ENCODE assay signal across 26 mouse cellular contexts in genomic region chr2:16743568-16743967, GRCm38 (mm10).
DNase-seq lines count a peak whose midpoint lies in the region; ATAC-seq and TF ChIP-seq lines count a peak whose summit lies in the region.
"Had no signal": no experiment of that assay in that cellular context is flagged by ENCODE, and none has a peak within 500 bp of the region (broad histone marks: within the 10 kb centered on the region; RNA-seq: fewer than 3 reads in every experiment).

No protein-coding gene starts in this region.

- no peaks in the 10 kb centered on the region for H3K36me3 ChIP-seq in kidney, embryonic 15.5 days
- H3K36me3 ChIP-seq in lung, embryonic 14.5 days (ENCODE audit: insufficient read depth), result 0 out of 2 replicates have a peak, but pooled peaks cover 4% of the 10 kb centered on the region
- H3K36me3 ChIP-seq: embryonic facial prominence, embryonic 12.5 days; embryonic facial prominence, embryonic 15.5 days; heart, embryonic 12.5 days; heart, embryonic 15.5 days had no signal

- TF ChIP-seq CTCF in lung, embryonic 14.5 days (IDR thresholded peaks at IDR 0.05; ENCODE audit: low read depth), result no peak

- no peaks in the 10 kb centered on the region for H3K9me3 ChIP-seq in kidney, embryonic 15.5 days (replicated peaks)
- no peaks in the 10 kb centered on the region for H3K9me3 ChIP-seq in lung, embryonic 14.5 days (ENCODE audit: low read depth, low read length)
- H3K9me3 ChIP-seq: embryonic facial prominence, embryonic 12.5 days; embryonic facial prominence, embryonic 15.5 days; heart, embryonic 12.5 days; heart, embryonic 15.5 days had no signal

- peak; percentile 80 for ATAC-seq in kidney, embryonic 15.5 days (replicated peaks; ENCODE audit: low FRiP score)
- no peak; the same call in 1 of the 2 replicates for ATAC-seq in lung, embryonic 14.5 days (ENCODE audit: insufficient read depth)
- ATAC-seq: activated CD4-positive, CD25-positive, alpha-beta regulatory T cell, adult 4 months; forebrain, embryonic 14.5 days; forebrain, postnatal 0 days had no signal

- H3K27ac ChIP-seq in kidney, embryonic 15.5 days, result no peak overlapping the region
- H3K27ac ChIP-seq in lung, embryonic 14.5 days (ENCODE audit: low read depth), result no peak overlapping the region
- H3K27ac ChIP-seq: embryonic facial prominence, embryonic 12.5 days; embryonic facial prominence, embryonic 15.5 days; gastrocnemius, adult 2 months; heart, embryonic 15.5 days; hindbrain, embryonic 14.5 days had no signal

- 34% methylated on average over 3 of the region's 3 CpGs for WGBS in kidney, embryonic 15.5 days
- WGBS in lung, embryonic 14.5 days, result 17% methylated on average over 3 of the region's 3 CpGs

- H3K4me2 ChIP-seq in kidney, embryonic 15.5 days, result no peak overlapping the region
- no peak overlapping the region for H3K4me2 ChIP-seq in lung, embryonic 14.5 days
- H3K4me2 ChIP-seq: embryonic facial prominence, embryonic 12.5 days; embryonic facial prominence, embryonic 15.5 days; heart, embryonic 12.5 days; heart, embryonic 15.5 days; hindbrain, embryonic 14.5 days had no signal

- no peak overlapping the region for H3K9ac ChIP-seq in kidney, embryonic 15.5 days
- H3K9ac ChIP-seq in lung, embryonic 14.5 days, result no peak overlapping the region
- H3K9ac ChIP-seq: embryonic facial prominence, embryonic 12.5 days; embryonic facial prominence, embryonic 15.5 days; forebrain, postnatal 0 days; heart, embryonic 12.5 days; heart, embryonic 15.5 days; hindbrain, embryonic 14.5 days had no signal

- no peak overlapping the region for H3K4me3 ChIP-seq in kidney, embryonic 15.5 days (replicated peaks)
- no peak overlapping the region for H3K4me3 ChIP-seq in lung, embryonic 14.5 days (ENCODE audit: low read depth, low read length)
- H3K4me3 ChIP-seq: embryonic facial prominence, embryonic 12.5 days; embryonic facial prominence, embryonic 15.5 days; gastrocnemius, adult 2 months; heart, embryonic 12.5 days; heart, embryonic 15.5 days had no signal

- peak; percentile 12 for DNase-seq in embryo, embryonic 10 days (ENCODE audit: low spot score)
- no peak for DNase-seq in embryo, embryonic 9.5 days (ENCODE audit: extremely low spot score)
- DNase-seq in kidney, adult 8-10 months, result no peak
- DNase-seq in lung, embryonic 14.5 days, result peak; percentile 13
- DNase-seq in lung, postnatal 4 days, result no peak
- peak; percentile 25 for DNase-seq in mesoderm, embryonic 11.5 days (ENCODE audit: low read depth, low spot score)
- DNase-seq: adrenal gland, adult 8-10 months; adrenal gland, postnatal 25 days; cerebellum, adult 11-12 months; cerebellum, adult 8-10 months; cerebellum, postnatal 10 days; cerebellum, postnatal 36 days; forebrain, postnatal 0 days; gastrocnemius, adult 2 months; gastrocnemius, postnatal 14 days; heart, adult 11 months; heart, postnatal 10 days; heart, postnatal 4 days had no signal

- H3K4me1 ChIP-seq in kidney, embryonic 15.5 days, result 0 out of 2 replicates have a peak, but pooled peaks cover 4% of the 10 kb centered on the region
- no peaks in the 10 kb centered on the region for H3K4me1 ChIP-seq in lung, embryonic 14.5 days (ENCODE audit: insufficient read depth)
- H3K4me1 ChIP-seq: embryonic facial prominence, embryonic 12.5 days; embryonic facial prominence, embryonic 15.5 days had no signal

- H3K27me3 ChIP-seq in kidney, embryonic 15.5 days, result no peaks in the 10 kb centered on the region
- no peaks in the 10 kb centered on the region for H3K27me3 ChIP-seq in lung, embryonic 14.5 days (ENCODE audit: insufficient read depth, low read length)
- H3K27me3 ChIP-seq: embryonic facial prominence, embryonic 12.5 days; embryonic facial prominence, embryonic 15.5 days; heart, embryonic 12.5 days; heart, embryonic 15.5 days had no signal

Comparison
In these comparisons a context has a peak if more than half of its experiments do, and no peak if none do; other contexts are left out.
1. DNase-seq: peak in embryo, embryonic 10 days (single experiment), lung, embryonic 14.5 days (single experiment) and mesoderm, embryonic 11.5 days (single experiment); none in embryo, embryonic 9.5 days (single experiment), kidney, adult 8-10 months (0 of 2) and lung, postnatal 4 days (0 of 2).